Mouse (Mus musculus) E14TG2a.4 (cell line): Measurements from ENCODE around the gene Pitpnb.

Experiments used
- CTCF ChIP-seq: conservative IDR thresholded peaks from 2 replicates; pipeline ENCODE4 v1.5.1; 2014; ENCODE audit warnings: low read length
- NANOG ChIP-seq: IDR thresholded peaks from 2 replicates; pipeline ENCODE4 v1.6.1; 2014; ENCODE audit warnings: borderline replicate concordance, low read length, mixed read lengths
- POU5F1 ChIP-seq: IDR thresholded peaks from 2 replicates; pipeline ENCODE4 v1.6.1; 2014; ENCODE audit warnings: low read length, borderline replicate concordance

DNA sequence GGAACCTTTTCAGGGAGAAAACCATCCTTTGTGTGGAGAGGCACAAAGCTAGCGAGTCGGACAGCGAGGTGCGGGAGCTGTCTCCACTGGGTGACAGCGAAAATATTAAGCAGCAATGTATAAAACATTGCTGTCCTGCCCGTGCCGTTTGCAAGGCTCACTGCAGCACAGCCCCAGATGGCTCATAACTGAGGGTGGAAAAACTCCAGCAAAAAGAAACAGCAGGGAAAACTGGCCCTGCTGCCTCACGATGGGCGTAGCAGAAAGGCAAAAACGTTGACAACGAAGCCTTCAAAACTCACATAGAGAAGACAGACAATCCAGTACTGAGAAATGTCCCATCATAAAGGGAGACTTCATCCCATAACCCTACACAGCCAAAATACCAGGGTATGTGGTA lies 40.5 kb upstream of the Pitpnb start:
- TF ChIP-seq CTCF = no peak
- TF ChIP-seq NANOG = no peak
- no peak for TF ChIP-seq POU5F1
